Mouse (Mus musculus): ENCODE data around the gene Supt5. TPM values are rescaled to one million over a fixed set of nuclear protein-coding genes. Genes with fewer than 3 reads are reported as not detected.

Supt5 gene
- polyA plus RNA-seq, 1 experiment from 2014 or later: 91.8 TPM

DNA sequence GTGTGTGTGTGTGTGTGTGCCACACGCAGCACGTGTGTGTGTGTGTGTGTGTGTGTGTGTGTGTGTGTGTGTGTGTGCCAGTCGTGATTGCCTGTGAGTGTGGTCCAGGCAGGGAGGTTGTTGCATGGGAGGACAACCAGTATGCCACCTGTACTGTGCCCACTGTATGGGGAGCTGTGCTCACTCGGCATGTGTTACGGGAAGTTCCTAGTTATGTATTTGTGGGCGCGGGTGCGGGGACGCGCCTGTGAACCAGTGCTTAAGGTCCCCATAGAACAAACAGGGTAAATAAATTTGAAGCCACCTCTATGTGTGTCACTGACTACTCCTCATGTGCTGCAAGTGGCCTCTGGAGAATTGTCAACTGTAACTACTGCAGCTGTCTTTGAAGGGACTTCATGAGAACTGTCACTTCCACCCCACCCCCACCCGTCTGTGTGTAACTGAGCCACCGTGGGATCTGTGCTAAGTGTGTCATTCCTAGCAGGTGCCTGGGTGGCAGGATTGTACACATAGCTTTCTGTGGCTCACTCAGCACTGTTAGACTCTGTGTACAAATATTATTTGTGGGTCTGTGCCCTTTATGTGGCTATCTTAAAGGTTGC, 43.9 kb upstream of the Supt5 start:
- Histone ChIP-seq H3K4me2 (ENCODE audit: low read depth, low read length) (peak overlapping the region; percentile 80), H3K36me3 (ENCODE audit: control insufficient read depth, insufficient read depth, low read length) (peaks cover 6% of the 10 kb centered on the region), H3K9ac (ENCODE audit: low read length) (peak overlapping the region; percentile 78), H3K27me3 (ENCODE audit: control insufficient read depth, insufficient read depth, low read depth, low read length) (no peaks in the 10 kb centered on the region), H3K4me3 (ENCODE audit: low read length) (peak overlapping the region; percentile 17; the same call in 1 of the 2 replicates), H3K4me1 (replicated peaks; ENCODE audit: control insufficient read depth, insufficient read depth, low read length) (peaks cover 49% of the 10 kb centered on the region), H3K27ac (ENCODE audit: low read length) (peak overlapping the region; percentile 100), H3K9me3 (ENCODE audit: control insufficient read depth, low read length) (no peaks in the 10 kb centered on the region)
- 0 out of 2 replicates have a peak, but pooled peaks have one; percentile 3 for ATAC-seq (ENCODE audit: low read depth)
- 34% methylated on average over 10 of the region's 12 CpGs for WGBS

DNA sequence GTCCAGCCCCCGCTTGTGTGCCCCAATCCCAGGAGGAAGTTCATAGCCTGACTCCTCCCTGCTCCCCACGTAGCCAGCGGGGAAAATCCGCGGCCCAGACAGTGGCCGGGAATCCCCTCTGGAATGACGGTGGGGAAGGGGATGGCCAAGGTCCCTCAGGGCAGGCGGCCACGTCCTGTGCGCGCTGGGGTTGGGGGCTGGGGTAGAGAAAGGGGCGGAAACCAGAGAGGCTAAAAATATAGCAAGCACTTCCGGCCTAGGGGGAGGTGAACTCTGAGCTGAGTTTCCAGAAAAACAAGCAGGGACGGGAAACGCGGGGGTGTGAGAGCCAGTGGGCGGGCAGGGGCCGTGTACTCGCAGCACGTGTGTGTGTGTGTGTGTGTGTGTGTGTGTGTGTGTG, 43.4 kb upstream of the Supt5 start:
- peaks cover 54% of the 10 kb centered on the region for H3K4me1 ChIP-seq (replicated peaks; ENCODE audit: control insufficient read depth, insufficient read depth, low read length)
- WGBS: 0% methylated on average over 20 of the region's 20 CpGs
- peak; percentile 74 for ATAC-seq (ENCODE audit: low read depth)

DNA sequence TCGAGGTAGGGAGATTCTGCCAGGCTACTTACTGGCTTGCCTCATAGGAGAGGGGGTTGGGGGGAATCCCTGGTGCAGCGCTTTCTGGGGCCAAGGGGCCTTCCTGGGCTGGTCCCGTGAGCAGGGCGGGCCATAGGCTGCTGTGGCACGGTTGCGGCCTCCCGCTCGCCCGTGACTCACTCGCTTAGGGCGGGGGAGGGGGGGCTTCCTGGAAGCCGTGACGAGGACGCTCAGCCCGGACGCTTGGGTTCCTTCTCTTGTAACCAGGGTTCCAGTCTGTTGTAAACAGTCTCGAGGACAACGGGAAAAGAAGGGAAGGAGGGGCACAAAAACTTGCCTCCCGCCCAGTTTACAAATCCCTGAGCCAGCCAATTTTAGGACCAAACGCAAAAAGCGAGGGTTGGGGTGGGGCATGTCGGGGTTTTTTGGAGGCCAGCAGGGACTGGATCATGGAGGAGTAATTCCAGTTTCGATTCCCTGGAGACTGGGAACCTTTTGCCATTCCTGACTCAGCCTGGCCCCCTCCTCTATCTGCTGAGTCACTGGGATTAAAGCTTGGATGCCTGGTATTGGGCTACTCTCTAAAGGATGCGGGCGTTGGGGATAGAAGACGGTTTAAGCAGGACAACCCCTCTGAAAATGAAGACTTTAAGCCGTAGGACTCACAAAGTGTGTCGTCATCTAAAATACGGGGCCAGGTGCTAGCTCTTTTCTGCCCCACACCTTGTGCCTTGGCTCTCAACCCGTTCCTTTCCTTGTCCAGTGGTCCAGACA, 42.7 kb upstream of the Supt5 start:
- Histone ChIP-seq H3K27ac (ENCODE audit: low read length) (peak overlapping the region; percentile 100), H3K4me2 (ENCODE audit: low read depth, low read length) (peak overlapping the region; percentile 80), H3K27me3 (ENCODE audit: control insufficient read depth, insufficient read depth, low read depth, low read length) (no peaks in the 10 kb centered on the region), H3K9ac (ENCODE audit: low read length) (peak overlapping the region; percentile 78), H3K36me3 (ENCODE audit: control insufficient read depth, insufficient read depth, low read length) (peaks cover 6% of the 10 kb centered on the region), H3K4me1 (replicated peaks; ENCODE audit: control insufficient read depth, insufficient read depth, low read length) (peaks cover 56% of the 10 kb centered on the region), H3K9me3 (ENCODE audit: control insufficient read depth, low read length) (no peaks in the 10 kb centered on the region), H3K4me3 (ENCODE audit: low read length) (peak overlapping the region; percentile 46)
- ATAC-seq (ENCODE audit: low read depth): peak; percentile 54
- 4% methylated on average over 30 of the region's 30 CpGs for WGBS

More for the DNA sequence above, 43.4 kb upstream of the Supt5 start:
- peaks cover 6% of the 10 kb centered on the region for H3K36me3 ChIP-seq (ENCODE audit: control insufficient read depth, insufficient read depth, low read length)
- H3K9me3 ChIP-seq (ENCODE audit: control insufficient read depth, low read length): no peaks in the 10 kb centered on the region
- peak overlapping the region; percentile 78 for H3K9ac ChIP-seq (ENCODE audit: low read length)
- peak overlapping the region; percentile 100 for H3K27ac ChIP-seq (ENCODE audit: low read length)
- H3K27me3 ChIP-seq (ENCODE audit: control insufficient read depth, insufficient read depth, low read depth, low read length): no peaks in the 10 kb centered on the region
- peak overlapping the region; percentile 80 for H3K4me2 ChIP-seq (ENCODE audit: low read depth, low read length)
- peak overlapping the region; percentile 46 for H3K4me3 ChIP-seq (ENCODE audit: low read length)

DNA sequence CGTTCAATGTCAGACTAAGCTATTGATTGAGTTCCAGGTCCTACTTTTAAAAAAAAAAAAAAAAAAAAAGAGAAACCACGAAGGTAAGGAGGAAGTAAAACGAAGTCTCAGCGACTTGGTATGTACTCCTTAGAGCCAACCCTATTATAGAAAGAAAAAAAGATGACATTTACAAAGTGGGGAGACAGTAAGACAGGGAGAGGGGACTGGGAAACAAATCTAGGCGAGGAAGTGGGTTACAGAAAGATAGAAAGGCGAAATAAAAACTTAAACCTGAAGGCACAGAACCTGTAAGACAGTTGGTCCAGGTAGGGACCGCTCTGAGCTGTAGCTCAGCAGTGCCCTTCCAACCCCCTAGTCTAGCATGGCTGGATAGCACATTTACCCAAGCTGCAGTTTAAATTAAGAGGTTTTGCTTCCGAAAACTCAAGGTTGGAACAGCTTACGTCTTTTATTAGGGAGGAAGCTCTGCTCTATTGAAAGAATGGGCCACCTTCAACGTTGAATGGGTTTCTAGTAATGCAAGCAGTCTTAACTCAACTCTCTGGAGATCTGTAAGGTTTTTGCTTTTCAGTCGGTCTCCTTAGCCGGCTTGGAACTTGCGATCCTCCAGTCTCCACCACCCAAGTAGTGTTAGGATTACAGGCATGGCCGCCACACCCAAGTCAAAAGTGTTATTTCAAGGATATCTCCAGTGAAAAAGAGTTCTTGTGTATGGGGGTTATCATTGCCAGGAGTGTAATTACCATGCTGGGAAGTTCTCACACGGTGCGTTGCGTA, 41.9 kb upstream of the Supt5 start, which contains the start of gene Zfp36:
TSS of gene Zfp36 (minus strand) at position 17 of the 780 bp plus-strand sequence.
- peak within 1 kb of the TSS; percentile 96 for H3K4me2 ChIP-seq (ENCODE audit: low read depth, low read length)
- 45% methylated on average over 17 of the region's 17 CpGs for WGBS
- H3K9ac ChIP-seq (ENCODE audit: low read length): peak within 1 kb of the TSS; percentile 81
- peaks cover 53% of the 10 kb centered on the region for H3K4me1 ChIP-seq (replicated peaks; ENCODE audit: control insufficient read depth, insufficient read depth, low read length)
- H3K36me3 ChIP-seq (ENCODE audit: control insufficient read depth, insufficient read depth, low read length): peaks cover 4% of the 10 kb centered on the region
- peak within 1 kb of the TSS; percentile 60 for H3K4me3 ChIP-seq (ENCODE audit: low read length)
- H3K27ac ChIP-seq (ENCODE audit: low read length): peak within 1 kb of the TSS; percentile 100
- no peak for ATAC-seq (ENCODE audit: low read depth)
- H3K9me3 ChIP-seq (ENCODE audit: control insufficient read depth, low read length): no peaks in the 10 kb centered on the region
- no peaks in the 10 kb centered on the region for H3K27me3 ChIP-seq (ENCODE audit: control insufficient read depth, insufficient read depth, low read depth, low read length)

DNA sequence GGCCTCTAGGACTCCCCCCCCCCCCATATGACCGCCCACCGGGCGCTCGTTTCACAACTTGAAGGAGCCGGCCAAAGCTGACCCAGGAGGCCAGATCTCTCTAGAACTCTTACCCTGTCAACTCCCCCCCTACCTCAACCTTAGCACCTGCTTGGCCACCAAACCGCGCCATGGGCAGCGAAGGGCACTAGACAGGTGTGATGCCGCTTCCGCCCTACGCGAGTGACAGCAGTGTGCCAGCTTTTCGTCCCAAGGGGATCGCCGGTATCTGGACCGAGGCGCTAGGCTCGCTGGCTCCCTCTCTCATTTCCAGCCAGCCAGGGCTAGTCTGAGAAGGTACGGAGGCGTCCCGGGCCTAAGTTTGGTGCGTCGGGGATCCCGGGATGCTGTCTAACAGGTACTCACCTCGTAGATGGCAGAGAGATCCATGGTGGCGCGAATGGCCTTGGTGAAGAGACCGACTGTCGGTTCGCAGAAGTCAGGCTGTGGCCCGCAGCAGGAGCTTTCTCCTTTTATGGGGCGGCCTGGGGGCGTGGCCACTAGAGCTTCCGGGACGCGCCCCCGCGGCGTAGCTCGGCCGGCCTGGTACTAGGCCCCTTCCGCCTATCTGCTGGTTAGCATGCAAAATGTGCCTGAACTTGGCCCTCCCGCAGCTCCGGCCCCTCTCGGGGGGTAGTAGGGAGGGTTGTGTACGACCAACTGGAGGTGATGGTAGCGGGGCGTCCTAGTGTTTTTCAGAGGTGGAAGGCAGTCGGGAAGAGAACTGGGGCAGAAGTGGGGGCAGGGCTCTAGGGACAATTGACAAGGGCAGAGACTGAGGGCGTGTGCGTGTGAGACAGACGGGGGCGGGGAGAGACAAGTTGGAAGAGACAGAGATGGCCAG, 40.5 kb upstream of the Supt5 start:
- no peaks in the 10 kb centered on the region for H3K27me3 ChIP-seq (ENCODE audit: control insufficient read depth, insufficient read depth, low read depth, low read length)
- peak; percentile 41 for ATAC-seq (ENCODE audit: low read depth)
- H3K4me3 ChIP-seq (ENCODE audit: low read length): peak overlapping the region; percentile 60
- H3K9me3 ChIP-seq (ENCODE audit: control insufficient read depth, low read length): no peaks in the 10 kb centered on the region
- peak overlapping the region; percentile 96 for H3K4me2 ChIP-seq (ENCODE audit: low read depth, low read length)
- H3K36me3 ChIP-seq (ENCODE audit: control insufficient read depth, insufficient read depth, low read length): peaks cover 2% of the 10 kb centered on the region
- H3K4me1 ChIP-seq (replicated peaks; ENCODE audit: control insufficient read depth, insufficient read depth, low read length): peaks cover 53% of the 10 kb centered on the region
- H3K27ac ChIP-seq (ENCODE audit: low read length): peak overlapping the region; percentile 100
- peak overlapping the region; percentile 81 for H3K9ac ChIP-seq (ENCODE audit: low read length)
- WGBS: under 1% methylated on average over 51 of the region's 53 CpGs

DNA sequence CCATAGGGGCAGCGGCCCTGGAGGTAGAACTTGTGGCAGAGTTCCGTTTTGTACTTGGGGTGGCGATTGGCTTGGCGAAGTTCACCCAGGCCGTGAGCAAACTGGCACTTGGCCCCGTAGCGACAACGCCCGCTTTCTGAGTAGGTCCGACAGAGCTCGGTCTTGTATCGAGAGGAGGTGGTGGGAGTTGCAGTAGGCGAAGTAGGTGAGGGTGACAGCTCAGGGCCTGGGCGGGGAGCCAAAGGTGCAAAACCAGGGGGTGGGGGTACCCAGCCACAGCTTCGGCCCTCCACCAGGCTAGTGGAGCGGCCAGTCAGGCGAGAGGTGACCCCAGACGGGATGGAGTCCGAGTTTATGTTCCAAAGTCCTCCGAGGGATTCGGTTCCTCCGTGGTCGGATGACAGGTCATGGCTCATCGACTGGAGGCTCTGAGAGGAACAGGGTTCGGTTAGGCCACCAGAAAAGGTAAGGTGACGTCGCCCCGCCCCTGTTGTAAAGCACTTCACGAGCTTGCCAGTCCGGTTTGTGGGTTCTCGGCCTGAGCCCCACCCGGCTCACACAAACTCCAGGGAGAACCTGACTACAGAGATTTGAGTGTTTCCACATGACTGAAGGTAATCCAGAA, 39.6 kb upstream of the Supt5 start:
- H3K36me3 ChIP-seq (ENCODE audit: control insufficient read depth, insufficient read depth, low read length): peaks cover 2% of the 10 kb centered on the region
- no peak for ATAC-seq (ENCODE audit: low read depth)
- H3K4me2 ChIP-seq (ENCODE audit: low read depth, low read length): peak overlapping the region; percentile 96
- peak overlapping the region; percentile 100 for H3K27ac ChIP-seq (ENCODE audit: low read length)
- peak overlapping the region; percentile 81 for H3K9ac ChIP-seq (ENCODE audit: low read length)
- no peaks in the 10 kb centered on the region for H3K27me3 ChIP-seq (ENCODE audit: control insufficient read depth, insufficient read depth, low read depth, low read length)
- H3K4me1 ChIP-seq (replicated peaks; ENCODE audit: control insufficient read depth, insufficient read depth, low read length): peaks cover 53% of the 10 kb centered on the region
- no peaks in the 10 kb centered on the region for H3K9me3 ChIP-seq (ENCODE audit: control insufficient read depth, low read length)
- 16% methylated on average over 32 of the region's 32 CpGs for WGBS
- peak overlapping the region; percentile 60 for H3K4me3 ChIP-seq (ENCODE audit: low read length)

DNA sequence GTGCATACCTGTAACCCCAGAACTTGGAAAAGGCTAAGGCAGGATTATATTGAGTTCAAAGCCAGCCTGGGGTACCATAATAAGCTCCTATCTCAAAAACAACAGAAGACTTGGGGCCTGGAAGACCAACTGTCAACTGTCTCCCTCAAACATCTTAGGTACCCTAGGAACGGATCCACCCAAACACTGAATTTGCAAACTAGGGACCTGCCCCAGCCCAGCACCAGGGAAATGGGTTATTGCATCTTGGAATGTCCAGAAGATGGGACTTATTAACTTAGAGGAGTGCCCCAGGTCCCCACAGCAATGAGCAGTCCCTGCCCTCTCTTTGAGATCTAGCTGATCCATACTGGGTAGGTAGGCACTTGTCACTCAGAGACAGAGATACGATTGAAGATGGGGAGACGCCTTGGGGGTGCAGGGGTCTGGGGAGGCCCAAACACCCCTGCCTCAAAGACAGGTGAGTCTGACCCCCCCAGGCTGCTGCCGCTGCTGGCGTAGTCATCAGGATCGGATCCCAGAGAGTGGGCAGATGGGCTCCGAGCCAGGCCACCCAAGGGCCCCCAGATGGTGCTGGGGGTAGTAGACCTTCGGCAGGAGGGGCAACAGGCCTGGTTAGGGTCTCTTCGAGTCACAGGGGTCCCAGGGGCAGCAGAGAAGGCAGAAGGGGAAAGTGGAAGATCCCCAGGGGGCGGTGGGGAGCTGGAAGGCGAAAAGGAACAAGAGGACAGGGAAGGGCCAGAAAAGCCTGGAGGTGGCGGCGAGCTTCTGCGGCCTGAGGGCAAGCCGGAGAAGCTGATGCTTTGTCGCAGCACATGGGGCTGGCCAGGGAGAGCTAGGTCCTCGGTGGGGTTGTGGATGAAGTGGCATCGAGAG, 38.9 kb upstream of the Supt5 start:
- H3K9me3 ChIP-seq (ENCODE audit: control insufficient read depth, low read length): no peaks in the 10 kb centered on the region
- peak overlapping the region; percentile 60 for H3K4me3 ChIP-seq (ENCODE audit: low read length)
- WGBS: 52% methylated on average over 18 of the region's 18 CpGs
- peak overlapping the region; percentile 96 for H3K4me2 ChIP-seq (ENCODE audit: low read depth, low read length)
- H3K9ac ChIP-seq (ENCODE audit: low read length): peak overlapping the region; percentile 81
- peak overlapping the region; percentile 100 for H3K27ac ChIP-seq (ENCODE audit: low read length)
- no peaks in the 10 kb centered on the region for H3K27me3 ChIP-seq (ENCODE audit: control insufficient read depth, insufficient read depth, low read depth, low read length)
- H3K4me1 ChIP-seq (replicated peaks; ENCODE audit: control insufficient read depth, insufficient read depth, low read length): peaks cover 45% of the 10 kb centered on the region
- ATAC-seq (ENCODE audit: low read depth): no peak
- peaks cover 2% of the 10 kb centered on the region for H3K36me3 ChIP-seq (ENCODE audit: control insufficient read depth, insufficient read depth, low read length)
